Mouse (Mus musculus): ENCODE data around the gene Wdr25.

Gene Wdr25

DNA sequence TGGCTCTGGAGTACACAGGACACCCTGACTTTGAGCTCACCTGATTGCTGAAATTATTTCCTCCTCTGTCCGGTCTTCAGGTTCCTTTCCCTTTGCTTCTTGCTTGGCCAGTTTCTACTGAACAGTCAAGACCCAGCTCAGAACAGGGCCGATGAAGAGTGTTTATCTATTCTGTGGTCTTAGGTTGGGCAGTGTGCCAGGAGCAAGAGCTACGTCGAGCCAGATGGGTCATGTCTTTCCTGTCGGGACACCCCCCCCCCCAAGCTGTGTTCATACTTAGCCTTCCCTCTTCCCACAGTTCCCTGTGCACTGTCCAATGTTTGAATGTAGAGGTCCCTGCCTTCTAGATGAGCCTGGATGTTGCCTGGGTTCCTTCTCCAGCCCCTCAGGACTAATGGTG, 7.9 kb downstream of the Wdr25 start:
- no peak for DNase-seq

DNA sequence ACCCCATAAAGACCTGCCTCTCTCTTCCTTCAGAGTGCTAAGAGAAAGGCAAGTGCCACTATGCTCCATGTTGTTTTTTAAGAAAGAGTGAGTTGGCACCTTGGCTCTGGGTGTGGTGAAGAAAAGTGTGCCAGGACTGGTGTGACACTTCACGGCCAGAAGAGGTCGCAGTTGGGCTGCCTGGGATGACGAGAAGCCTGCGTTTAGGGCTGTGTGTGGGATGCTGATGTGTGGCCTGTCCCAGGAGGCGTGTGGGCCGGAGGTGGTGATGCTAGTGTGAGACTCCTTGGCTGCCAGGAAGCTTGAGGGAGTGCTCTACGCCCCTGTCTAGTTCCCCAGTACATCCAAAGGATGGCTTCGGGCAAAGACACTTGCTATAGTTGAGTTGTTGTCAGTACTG, 9.5 kb downstream of the Wdr25 start:
- DNase-seq = peak; percentile 50

DNA sequence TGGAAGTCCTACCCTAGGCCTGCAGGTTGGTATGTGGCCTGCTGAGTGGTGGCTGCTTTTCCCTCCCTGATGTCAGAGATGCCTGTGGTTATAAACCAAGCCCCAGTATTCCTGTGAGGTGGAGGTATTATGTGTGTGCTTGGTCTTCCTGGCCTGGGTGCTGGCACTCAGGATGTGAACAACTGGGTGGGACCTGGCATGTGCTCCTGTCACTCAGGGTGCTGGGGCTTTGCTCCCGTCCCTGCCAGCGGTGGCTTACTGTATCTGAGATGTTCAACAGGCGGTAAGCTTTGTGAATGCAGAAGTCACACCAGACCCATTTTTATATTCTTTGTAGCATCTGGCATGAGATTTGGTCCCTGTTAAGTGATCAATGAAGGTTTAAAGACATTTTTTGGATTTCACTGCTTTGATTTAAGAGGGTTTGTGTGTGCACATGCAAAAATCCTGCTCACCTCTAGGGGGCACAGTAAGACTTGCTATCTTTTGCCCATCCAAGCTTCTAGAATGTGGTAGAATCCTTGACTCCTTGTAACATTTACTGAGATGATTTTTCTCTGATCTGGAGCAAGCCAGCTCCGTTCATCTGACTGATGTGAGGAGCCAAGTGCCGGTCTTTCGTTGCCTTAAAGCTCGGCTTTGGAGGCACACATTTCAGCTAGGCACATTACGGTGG, 10.3 kb downstream of the Wdr25 start:
- peak; percentile 61 for DNase-seq

DNA sequence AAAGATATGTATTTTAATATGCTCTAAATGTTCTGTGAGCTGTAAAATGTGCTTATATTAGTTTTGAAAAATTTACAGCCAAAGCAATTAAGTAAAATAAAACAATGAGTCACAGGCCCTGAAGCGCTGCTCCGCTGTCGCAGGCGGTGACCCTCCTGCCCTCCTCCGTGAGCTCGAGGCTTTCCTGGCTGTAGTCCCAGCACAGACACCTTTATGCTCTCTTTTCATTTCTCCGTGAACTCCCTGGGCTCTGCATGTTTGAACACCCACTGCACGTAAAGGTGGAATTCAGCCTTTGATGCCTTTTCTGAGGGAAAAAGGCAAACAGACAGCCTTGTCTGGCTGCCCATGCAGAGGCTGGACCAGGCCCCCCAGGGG, 10.8 kb downstream of the Wdr25 start:
- DNase-seq = no peak

DNA sequence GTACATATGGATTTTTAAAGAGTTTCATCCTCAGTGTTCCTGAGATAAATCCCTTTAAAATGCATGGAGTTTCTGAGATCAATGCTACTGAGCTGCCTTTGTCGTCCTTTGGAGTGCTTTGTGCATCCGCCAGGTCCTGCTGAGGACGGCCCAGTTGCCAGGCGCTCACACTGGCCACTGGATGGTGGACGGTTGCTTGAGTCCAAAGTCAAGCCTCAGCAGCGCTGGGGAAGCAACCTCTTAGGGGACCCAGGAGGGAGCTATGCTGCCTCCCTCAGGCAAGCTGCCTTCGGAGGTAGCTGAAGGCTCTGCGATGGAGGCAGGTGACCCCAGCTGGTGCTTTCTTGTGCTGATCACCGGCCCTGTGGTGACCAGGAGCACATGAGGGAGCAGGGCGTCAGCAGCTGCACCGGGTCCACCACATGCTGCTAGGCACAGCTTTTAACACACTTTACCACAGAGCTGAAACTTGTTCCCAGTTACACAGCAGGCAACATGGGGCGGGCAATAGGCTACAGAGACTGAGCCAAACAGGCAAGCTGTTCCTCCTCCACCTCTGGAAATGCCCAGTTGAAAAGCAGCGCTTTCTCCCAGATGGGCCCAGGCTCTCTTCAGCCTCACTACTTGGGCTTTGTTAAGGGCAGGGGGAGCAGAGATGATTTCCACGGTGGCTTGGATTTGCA, 12.3 kb downstream of the Wdr25 start:
- DNase-seq = no peak

DNA sequence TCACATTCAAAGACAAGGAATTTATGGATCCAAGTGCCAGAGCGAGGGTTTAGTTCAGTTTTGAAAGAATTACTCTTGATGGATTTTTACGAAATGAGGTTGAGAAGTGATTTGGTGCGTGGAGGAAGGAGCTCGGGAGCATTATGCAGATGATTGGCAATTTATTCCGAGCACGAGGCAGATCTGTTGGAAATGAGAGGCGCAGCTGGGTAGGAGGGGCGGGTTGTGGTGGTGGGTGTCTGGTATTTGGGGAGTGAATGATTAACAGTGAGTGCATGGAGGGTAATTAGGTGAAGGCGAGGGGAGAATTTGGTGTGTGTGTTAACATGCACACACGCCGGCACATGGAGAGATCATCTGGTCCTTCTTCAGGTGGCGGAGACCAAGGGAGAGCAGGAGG, 13.0 kb downstream of the Wdr25 start:
- DNase-seq = no peak

DNA sequence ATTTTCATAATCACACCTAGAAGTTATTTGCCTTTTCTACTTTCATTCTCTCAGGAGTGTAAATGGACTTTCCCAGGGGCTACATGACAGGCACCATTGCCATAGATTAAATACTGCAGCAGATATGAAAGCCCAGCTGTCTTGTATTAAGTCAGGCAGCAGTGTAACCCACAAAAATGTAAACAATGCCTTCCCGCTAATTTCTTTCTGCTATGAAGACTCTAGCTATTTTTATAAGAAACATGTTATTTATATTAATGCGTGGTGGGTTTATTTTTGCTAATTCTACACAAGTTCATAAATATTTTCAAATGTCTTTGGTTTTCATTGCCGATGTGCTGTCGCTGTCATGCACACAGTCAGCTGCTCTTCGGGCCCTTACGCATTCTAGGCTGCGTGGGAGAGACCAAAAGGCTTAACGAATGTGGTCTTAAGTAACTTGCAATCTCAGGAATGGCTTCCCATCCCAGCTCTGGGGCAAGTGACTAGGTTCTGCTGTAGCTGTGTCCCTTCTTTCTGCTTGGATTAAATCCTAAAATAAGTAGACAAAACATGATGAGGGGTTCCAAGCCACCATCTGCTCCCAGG, 16.5 kb downstream of the Wdr25 start:
- DNase-seq = no peak

DNA sequence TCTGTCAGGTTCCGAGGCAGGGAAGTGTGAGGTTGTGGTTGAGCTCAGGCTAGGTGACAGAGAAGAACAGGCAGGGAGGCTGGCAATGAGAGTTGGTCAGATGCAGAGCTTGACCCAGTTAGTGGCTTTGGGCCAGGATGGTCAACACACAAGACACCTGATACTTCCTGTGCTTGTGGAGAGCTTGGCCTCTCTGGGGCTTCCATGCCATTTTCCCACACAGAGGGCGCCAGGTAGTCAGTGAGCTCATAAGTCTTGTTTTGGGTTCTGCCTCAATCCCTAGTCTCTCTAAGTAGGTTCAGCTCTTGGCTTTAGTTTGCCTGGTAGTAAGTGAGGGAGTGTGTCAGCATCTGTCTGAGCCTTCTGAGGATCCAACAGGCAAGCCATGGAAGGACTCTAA, 19.0 kb downstream of the Wdr25 start:
- no peak for DNase-seq

DNA sequence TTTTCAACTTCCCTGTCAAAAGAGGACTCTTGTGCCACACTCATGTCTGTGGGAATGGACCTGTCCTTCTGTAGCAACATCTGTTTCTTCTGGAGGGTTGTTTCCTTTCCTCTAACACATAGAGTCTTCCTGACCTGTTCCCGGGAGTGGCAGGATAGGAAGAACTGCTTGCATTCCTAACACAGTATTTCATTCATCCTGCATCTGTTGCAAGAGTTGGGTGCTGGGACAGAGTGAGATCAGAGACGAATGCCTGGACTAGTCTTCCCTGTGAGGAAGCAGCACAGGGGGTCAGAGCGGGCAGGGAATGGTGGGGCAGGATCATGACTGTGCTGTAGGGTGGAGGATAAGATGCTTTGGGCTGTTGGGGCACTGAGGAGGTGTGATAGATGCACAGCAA, 20.8 kb downstream of the Wdr25 start:
- no peak for DNase-seq

DNA sequence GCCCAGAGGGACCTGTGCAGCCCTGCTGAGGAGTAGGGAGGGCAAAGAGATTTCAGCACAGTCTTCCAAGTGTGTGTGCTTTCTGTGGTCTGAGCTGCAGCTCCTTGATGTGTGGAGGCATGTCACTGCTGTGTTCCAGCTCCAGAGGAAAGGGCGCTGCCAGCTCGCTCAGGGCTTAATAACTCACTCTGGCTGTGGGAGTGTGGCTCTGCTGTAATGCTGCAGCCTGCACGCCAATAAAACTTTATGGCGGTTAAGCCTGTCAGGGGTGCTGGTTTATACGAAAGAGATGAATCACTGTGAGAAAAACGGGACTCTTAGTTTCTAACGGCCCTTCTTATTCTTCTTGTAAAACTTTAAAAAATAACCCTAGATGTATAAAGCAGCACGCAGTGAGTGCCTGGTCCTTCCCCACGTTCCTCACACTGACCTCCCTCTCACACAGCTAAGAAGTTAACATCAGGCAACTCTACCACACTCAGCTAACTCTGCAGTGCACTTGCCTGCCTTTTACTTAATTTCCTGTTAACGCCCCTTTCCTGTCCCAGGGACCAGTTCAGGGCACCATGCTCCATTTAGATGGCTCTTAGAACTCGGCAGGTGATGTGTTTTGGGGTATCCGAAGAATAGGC, 21.4 kb downstream of the Wdr25 start:
- DNase-seq = no peak

DNA sequence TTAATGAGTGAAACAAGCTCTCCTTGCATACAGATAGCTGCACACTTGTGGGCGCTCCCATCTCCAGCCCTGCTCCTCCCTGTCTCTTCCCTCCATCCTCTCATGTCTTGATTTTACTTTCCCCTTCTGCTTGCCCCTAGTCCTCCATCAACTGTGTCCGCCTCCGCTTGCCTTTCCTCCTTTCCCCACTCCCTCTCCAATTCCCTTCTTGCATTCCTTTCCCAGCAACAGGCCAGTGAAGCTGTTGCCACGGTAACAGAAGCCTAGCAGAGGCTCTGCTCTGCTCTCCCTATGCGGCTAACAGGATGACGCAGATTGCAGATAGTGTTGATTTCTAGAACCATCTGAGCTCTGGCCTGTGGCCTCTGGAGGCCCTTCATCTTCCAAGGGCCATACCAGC, 22.5 kb downstream of the Wdr25 start:
- DNase-seq = no peak

DNA sequence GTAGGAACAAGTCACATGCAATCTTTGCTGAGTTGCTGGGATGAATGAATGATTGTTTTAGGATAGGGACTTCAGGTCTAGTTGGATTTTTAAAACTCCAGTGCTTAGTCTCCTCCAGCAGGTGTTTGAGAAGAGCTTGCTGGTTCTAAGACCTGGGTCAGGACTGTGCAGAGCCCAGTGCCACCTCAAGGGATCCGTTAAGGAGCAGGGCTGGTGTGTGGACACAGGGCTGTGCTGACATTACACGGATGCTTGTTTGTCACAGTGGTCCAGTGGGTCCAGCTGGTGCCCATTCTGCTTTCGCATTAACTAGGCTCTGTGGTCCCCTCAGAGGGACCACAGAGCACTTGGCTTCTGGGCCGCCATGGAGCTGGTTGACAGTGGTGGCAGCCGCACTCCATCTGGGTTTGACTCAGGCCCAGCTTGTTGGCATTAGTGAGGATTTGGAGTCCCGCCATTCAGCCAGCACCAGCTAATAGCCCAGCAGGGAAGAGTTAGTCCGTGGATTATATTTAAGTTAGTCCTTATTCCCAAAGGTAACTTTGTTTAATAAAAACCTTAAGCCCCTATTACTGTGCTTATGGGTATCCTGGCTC, 23.1 kb downstream of the Wdr25 start:
- DNase-seq = no peak

DNA sequence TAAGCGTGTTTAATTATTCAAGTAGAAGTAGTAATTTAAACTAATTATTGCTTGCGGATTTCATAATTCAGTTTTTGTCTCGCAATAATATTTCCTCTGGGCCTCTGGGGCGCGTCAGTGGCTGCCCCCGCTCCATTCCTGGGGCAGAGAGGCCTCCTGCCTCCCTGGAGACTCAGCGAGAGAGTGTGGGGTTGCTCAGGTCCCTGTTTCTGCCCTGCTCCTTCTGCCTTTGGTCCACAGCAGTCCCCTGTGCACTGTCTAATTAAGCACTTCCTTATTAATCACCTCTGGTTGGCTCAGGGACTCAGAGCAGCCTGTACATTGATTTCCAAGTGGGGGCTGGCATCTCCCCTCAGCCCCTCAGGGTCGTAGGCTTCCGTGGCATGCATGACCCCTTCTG, 24.1 kb downstream of the Wdr25 start:
- DNase-seq = no peak

DNA sequence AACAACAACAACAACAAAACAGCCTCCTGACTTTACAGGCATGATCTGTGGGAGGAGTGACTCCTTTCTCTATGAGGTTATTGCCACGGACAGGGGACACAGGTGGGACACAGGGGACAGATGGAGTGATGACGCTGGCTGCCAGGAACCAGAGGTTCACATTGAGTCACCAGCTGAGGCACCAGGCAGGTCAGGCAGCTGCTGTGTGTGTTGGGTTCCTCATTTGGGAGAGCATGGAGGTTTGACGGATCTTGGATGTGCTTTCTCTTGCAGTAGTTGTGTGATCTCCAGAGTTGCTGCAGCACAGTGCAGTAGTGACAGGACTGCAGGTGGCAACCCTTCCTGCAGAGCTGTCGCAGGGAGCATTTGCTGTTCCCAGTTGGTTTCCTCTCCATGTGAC, 25.3 kb downstream of the Wdr25 start:
- no peak for DNase-seq

DNA sequence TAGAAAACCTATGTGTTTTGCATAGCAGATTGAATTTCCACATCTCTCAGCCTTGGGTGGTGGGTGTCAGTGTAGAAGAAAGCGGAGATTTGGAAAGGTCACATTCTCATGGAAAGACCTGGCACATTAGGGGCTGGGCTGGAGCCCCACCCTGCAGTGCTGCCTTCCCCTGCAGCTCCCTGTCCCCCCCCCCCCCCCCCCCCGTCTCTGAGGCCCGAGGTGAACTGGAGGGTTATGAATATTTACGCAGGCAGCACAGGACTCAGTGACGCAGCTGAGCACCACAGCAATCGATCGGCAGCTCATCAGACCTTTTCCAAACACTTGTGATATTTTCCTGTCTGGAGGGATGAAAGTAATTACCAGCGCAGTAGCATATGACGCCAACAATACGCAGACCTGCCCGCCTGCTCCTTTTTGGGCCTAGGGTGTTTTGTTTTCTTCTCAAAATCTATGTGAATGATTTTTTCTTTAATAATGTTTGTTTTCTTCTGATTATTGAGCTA, 33.2 kb downstream of the Wdr25 start:
- no peak for DNase-seq

DNA sequence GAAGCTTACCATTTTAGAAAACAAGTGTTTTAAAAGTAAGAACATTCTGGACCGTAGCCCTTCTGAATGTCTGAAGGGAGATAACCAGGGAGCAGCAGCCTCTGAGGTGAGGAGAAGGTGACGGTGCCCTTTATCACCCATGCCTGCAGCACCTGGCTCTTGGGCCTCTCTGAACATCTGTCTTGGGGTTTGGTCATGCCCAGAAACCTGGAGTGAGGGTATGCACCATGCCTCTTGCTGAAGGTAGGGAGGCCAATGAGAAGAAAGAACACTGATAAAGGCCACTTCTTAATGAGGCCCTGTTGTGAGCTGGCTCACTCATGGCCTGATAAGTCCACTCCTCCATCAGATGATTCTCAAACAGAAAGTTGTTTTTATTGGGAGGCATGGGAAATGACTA, 34.8 kb downstream of the Wdr25 start:
- DNase-seq = no peak

DNA sequence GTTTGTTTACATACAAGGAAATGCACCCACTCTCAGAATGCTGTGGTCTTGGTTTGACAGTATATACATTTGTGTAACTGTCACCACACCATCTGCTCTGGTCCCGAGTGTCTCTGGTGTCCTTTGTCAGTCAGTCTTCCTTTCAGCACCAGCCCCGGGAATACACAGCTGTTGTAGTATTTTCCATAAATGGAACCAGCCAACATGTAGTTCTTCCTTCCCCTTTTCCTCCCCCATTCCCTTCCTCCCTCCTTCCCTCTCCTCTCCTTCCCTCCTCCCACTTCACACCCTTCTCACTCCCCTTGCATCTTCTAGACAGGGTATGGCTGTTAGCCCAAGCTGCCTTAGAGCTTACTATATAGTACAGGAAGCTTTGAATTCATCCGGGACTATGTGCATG, 36.0 kb downstream of the Wdr25 start:
- DNase-seq = no peak

DNA sequence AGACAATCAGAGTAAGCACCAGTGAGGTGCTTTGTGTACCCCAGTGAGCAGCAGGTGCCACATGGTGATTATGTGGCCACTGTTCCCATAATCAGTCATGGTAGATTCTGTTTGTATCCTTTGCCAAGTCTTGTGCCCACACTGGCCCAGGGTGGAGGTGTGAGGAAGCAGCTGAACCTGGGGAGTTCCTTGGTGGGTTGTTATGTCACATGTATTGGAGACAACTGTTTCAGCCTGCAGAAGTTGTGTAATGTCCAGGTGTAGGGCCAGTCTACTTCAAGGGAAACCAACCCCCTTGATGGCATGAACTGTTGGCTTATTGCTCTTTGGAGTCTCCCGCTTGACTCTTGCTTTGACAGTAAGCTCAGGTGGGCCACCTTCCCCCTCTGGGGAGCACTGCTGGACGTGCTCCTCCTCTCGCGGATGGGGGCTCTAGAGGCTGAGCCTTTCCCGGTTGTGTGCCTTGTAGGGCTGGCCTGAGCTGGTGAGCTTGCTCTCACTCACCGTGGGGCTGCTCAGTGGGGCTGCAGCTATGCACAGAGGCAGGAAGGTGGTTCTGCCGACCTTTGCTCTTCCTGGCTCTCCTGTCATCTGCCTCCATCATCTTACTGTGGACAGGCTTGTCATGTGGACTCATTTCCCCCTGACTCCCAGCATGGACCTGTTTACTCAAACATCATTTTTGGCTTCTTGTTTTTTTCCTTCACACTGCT, 38.1 kb downstream of the Wdr25 start:
- no peak for DNase-seq

DNA sequence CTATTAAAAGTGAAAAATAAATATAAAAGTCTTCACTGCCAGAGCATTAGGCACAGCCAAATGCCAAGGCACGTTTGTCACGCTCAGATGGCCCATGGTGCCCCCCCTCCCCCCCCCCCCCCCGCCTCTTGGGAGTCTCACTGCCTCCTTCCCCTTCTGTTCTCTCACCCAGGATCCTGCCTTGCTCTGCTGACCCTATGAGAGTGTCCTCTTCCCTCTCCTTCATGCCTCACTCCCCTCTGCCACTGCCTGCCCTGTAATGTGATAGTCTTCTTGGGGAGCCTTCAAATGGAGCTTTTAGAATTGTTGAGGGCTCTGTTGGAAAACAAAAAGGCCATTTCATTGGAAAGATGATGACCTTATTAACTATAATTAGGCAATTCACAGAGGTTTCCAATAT, 38.7 kb downstream of the Wdr25 start:
- no peak for DNase-seq

DNA sequence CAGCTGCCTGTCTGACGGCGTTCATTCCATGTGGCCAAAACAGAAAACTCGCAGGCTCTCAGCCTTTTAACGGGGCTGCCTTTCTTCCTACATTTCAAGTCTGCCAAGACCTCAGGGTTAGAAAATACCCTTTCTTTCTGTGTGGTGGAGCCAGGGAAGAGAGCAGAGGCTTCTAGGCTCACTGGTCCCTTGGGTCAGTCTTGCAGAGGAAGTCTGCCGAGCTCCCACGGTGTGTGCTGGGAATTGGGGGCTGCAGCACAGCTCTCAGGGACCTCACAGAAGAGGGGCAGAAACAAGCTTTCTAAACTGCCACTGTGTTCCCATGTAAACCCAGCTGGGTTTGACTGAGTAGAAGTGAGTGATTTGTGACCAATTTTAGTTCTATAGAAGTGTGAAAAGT, 40.8 kb downstream of the Wdr25 start:
- no peak for DNase-seq

DNA sequence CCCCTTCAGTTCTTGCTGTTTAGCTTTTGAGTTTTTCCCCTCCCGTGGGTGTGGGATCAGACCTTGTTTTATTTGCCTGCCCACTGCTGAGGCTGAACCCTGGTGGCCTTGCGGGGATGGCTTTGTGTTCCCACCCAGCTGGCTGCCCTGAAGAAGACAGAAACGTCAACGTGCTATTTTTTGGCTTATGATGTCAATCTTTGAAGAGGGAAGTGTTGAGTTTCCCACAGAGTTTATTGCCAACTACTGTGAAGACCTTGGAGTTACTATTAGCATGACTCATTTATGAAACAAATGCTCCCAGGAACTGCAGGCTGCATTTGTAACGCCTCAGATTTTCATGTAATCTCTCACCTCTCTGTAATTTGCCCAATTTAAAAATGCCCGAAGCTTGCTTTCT, 43.4 kb downstream of the Wdr25 start:
- no peak for DNase-seq

DNA sequence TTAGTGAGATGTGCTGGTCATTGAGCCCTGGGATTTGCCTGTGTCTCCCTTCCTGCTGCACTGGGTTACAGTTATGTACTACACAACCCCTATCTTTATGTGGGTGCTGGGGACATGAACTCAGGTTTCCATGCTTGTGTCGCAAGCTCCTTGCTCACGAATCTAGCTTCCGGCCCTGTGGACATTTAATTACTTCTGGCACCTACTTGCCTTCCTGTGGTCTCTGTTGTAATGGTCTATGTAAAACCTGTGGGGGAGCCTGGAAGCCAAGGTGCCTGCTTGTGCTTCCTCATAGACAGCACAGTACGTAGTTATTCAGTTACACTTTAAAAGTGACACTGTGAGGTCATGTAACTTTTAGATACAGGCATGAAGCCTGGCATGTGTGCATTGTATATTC, 44.1 kb downstream of the Wdr25 start:
- no peak for DNase-seq

DNA sequence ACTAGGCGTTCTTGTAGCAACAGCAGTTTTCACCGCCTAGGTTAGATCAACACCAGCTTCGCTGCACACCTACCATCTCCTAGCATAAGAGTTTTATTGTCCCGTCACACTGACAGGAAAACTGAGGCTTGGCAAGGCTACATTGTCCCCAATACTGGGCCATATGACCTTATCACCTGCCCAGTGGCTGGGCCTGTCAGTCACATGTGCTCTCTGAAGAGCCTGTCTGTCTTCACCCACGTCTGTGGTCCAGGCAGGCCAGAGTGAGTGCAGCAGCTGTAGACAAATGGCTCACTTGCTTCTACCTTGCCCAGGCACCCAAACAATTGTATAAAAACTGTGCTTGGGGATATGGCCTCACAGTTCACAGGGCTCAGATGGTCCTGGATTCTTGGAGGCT, 45.4 kb downstream of the Wdr25 start:
- no peak for DNase-seq

All from kidney, adult 9 months (tissue).